Mouse (Mus musculus) left cerebral cortex, postnatal 14 days (tissue): ENCODE measurements around the gene Dact1. TPM values are rescaled to one million over a fixed set of nuclear protein-coding genes. Genes with fewer than 3 reads are reported as not detected.

Source experiments
- DNase-seq, 2 experiments: peaks; one replicate each; pipeline ENCODE4 v3.0.0; 2021 to 2022; ENCODE audit warnings: low spot score in 2 of 2, mixed read lengths in 1 of 2
- intact Hi-C: fragments of 180-260 bp; cut with DNase I; formaldehyde crosslinking; loops from one replicate; pipeline ENCODE4 v1.15.1; 2025
- long read RNA-seq, 2 experiments: library from polyadenylated mRNA; stranded (forward); transcript quantifications; one replicate each; pipeline ENCODE4 v2.0.0; 2021
- total RNA-seq, 2 experiments: library from RNA; stranded (reverse); gene quantifications; 2 replicates each; pipeline ENCODE4 v1.2.3; 2021

The Dact1 gene
- total RNA-seq, result 10 to 100 TPM; 13.1 to 13.4 TPM
- long read RNA-seq, experiment 1, partial matches to known transcripts, result 2 of 9 reads
- long read RNA-seq, experiment 1, other reads (novel, unspliced or antisense), result 0 of 9 reads
- long read RNA-seq, experiment 2, transcript Dact1-201 (4 exons, 3,650 nt), result major isoform, 11 of 14 reads
- long read RNA-seq, experiment 2, partial matches to known transcripts, result 0 of 14 reads
- long read RNA-seq, experiment 2, other reads (novel, unspliced or antisense), result 1 of 14 reads

DNA sequence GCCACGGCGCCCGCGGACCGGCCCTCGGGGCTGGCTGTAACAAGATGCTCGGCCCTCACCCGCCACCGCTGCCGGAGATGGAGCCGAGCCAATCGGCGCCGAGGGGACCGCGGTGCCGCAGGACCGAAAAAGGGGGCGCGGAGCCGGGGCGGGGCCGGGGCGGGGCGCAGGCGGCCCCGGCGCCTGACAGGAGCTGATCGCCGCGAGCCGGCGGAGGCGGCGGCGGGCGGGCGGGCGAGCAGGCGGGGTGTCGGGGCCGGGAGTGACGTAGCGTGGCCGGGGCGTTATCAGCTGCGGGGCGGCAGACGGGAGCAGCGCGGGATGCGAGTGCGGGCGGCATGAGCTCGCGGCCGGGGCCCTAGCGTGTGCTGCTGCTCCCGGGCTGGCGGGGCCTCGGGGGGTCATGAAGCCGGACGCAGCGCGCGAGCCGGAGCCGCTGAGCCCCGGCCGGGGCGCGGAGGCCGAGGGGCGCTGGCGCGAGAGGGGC lies at the start of gene Dact1:
Gene Dact1, plus strand, starts transcription at position 304 of the 487 bp plus-strand sequence.
- peak; percentile 15 to 62 for DNase-seq
- intact Hi-C loops, result loop anchor here (2.0 to 10.0 kb wide), 3 partner anchors 115 to 397 kb away; no protein-coding TSS in a partner anchor

GRCm38 (mm10) chr12:71264211-71264610 lies 45.5 kb upstream of the Dact1 start:
- no peak for DNase-seq
- intact Hi-C loops, result no loop called here

DNA sequence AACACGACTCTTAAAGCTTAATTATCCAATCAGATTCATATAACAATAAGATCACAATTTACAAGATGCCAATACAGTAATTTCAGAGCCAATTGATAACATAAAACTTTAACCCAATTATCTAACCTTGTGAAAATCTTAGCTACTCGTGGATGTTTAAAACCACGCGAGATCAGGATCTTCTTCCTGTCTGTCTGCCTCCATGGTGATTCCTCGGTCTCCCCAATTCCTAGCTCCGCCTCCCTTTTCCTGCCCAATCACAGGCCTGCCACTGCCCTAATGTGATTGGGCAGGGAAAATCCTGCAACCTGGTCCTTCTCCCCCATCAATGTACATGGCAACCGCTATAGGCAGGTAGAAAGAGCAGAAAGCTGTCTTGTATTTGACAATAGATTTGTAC lies 40.3 kb upstream of the Dact1 start:
- DNase-seq, result no peak
- intact Hi-C loops, result no loop called here

DNA sequence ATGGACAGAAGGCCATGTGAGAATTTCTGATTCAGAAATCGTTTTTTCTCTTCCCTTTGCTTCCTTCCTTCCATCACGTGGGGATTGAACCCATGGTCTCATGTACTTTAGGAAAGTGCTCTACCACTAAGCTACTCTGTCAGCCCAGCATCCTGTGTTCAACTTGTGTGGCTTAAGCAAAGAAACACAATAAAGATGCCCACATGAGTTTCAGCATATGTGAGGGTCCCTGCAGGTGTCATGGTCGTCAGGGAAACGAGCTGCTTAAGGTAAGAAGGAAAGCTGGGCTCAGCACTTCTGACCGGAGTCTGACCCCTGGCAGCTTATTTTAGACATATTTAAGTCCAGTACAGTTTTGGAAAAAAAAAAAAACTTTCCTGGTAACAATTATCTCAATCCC lies 38.6 kb upstream of the Dact1 start:
- intact Hi-C loops, result no loop called here
- DNase-seq, result no peak

DNA sequence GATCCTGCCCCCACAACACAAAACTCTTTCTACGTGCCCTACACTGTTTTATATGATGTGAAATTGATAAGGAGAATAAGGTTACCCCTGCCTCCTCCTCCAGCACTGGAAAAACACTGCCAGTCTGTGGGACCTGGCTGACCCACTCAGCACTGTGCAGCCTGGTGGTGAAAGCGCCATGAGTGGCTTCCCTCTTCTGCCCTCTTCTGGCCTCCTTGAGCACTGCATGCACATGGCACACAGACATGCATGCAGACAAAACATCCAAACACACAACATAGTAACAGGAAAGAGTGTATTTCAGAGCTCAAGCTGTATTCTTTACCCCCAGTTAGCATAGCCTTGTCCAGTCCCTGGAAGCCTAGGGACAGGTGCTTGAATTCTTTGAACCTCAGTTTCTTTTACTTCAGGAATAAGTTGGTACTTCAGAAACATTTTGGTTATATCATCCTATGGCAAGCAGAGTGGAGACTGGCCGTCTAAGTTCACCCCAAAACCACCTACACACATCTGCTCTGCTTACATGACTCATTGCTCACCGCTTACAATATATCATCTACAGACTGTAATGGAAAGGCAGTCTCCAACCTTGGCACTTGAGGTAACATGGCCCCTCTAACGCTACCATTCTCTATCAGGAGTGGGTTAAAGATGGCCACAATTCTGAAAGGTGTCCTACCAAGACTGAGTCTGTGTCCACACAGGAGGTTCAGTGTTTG lies 35.0 kb upstream of the Dact1 start:
- no peak for DNase-seq
- intact Hi-C loops, result no loop called here

- intact Hi-C loops, result no loop called here
- no peak for DNase-seq
Observed at GRCm38 (mm10) chr12:71275906-71276595, 33.6 kb upstream of the Dact1 start.

DNA sequence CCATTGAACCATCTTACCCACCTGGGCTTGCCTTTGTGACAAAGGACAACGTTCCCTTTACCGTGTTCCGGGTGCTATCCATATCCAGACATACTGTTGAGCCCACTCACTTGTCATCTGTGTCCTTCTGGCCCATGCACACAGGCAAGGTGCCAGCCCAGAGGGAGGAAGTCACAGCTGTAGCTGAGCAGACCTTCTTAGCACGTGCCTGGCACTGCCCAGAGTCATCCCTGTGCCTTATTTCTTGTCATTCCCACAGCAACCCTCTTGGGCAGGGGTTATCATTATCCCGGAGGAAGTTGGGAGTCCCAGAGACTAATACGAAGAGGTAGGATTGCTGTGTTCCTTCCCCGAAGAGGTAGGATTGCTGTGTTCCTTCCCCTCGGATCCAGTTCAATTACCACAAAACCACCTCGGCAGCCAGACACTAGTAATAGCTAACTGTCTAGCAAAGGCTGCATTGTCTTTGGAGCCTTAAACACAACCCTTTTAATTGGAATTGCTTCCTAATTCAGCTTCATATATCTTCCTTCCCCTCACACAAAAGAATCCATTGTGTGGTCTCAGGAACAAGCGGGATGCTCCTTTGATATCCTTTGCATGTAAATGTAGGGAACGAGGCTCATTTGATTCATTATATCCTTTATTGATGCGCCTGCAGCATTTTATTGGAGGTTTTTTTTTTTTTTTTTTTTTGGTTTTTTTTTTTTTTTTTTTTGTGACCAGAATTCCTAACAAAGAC lies 30.0 kb upstream of the Dact1 start:
- intact Hi-C loops, result no loop called here
- DNase-seq, result peak; percentile 5 to 38

DNA sequence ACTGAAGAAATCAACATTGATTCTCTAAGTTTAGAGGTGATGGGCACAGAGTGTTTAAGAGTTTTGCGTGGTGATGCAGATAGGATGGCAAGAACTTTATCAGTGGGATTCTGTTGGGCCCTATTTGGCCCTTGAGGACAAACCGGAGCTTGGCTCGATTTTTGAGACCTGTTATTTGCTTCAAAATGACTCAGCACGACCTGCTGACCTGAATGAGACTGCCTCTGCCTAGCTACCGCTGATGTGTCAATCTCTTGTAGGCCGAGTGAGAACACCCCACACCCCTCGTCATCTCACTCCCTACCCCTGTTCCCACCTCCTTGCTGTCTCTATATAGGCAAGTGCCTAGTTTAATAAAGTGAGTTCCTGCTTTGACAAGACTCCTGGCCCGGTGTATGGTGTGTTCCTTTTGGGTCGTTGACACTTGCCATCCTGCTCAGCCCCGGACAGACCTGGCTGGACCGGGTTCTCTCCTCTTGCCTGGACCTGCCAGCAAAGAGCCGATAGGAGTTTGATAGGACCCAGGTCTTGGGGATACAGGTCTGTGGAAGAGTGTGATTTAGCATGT lies 28.4 kb upstream of the Dact1 start:
- intact Hi-C loops, result no loop called here

GRCm38 (mm10) chr12:71285399-71285798 lies 24.3 kb upstream of the Dact1 start:
- intact Hi-C loops, result no loop called here
- no peak for DNase-seq

More for the DNA sequence above, 28.4 kb upstream of the Dact1 start:
- no peak for DNase-seq

- intact Hi-C loops, result no loop called here
- DNase-seq, result no peak
Observed at GRCm38 (mm10) chr12:71290460-71290859, 19.2 kb upstream of the Dact1 start.

DNA sequence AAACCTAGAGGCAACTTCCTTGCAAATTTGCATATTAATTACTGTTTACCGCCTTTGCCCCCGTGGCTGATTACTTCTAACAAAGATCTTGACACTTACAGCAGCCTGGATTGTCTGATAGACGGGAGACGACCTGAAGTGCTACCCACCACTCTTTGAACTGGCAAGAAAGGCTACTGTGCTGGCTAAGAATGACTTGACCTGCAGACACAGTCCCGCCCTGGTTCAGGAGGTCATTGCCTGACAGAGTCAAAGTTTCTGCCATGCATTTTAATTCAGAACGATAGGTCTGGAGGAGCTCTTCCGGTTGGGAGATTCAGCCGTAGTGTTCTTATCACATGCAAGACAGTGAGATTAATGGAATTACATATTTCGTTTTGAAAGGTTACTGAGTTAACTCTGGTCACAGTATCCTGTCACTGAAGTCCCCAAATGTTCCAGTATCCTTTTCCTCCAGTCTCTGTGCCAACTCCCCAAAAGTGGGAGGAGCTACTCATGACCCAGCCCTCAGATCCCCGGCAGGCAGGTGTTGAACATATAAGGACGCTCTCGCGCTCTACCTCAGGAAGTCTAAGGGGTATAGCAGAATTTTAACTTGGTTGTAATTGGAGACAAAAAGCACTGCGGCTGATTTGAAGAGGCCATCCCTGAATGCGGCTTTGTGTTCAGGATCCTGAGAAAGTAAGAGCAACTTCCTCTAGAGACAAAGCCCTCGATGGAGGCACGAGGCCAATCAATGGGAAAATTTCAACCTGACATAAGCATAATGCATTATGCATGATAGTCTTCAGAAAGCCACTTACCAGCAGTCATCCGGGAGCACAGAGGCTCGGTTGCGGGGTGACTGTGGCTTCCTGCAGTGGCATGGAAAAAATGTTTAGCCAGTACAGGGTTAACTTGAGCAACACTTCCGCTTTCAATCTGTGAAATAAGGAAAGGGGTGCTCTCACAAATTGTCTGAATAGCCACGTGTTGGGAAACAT lies 15.4 kb upstream of the Dact1 start:
- intact Hi-C loops, result no loop called here
- no peak for DNase-seq

GRCm38 (mm10) chr12:71296849-71297535 lies 12.7 kb upstream of the Dact1 start:
- intact Hi-C loops, result no loop called here
- no peak for DNase-seq

- intact Hi-C loops, result loop anchor here (2.0 to 10.0 kb wide), 2 partner anchors 265 to 397 kb away; no protein-coding TSS in a partner anchor
- peak; percentile 18 for DNase-seq
Observed at GRCm38 (mm10) chr12:71310068-71310931, 616 bp downstream of the Dact1 start.

DNA sequence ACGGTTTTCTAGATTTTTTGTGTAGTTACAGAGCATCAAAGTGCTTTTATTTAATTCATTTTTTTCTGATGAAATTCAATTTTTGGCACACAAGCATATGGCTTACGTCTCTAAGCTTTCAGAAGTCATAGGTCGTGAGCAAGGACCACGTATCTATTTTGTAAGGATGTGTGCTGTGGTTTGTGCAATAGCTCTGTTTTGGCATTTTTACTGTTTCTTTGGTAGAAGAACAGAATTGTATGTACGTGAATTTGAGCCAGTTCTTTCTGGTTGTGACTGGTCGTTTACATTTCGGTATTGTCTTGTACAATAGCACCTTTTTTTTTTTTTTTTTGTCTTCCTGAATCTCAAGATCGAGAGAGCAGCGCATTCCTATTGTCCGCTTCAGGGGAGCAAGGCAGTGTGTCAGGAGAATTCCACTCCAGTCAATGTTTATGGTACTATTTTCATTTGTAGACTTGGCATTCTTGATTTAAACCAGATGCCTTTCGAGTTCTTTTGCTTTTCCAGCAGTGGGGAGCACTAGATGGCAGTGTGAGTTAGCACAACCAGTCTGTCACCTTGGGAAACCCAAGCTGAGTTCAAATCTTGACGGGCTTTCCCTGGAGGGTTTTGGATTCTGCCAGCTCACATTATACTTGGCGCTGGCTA lies 1.7 kb downstream of the Dact1 start:
- peak; percentile 71 to 73 for DNase-seq
- intact Hi-C loops, result loop anchor here (2.0 to 10.0 kb wide), 2 partner anchors 263 to 395 kb away; no protein-coding TSS in a partner anchor

DNA sequence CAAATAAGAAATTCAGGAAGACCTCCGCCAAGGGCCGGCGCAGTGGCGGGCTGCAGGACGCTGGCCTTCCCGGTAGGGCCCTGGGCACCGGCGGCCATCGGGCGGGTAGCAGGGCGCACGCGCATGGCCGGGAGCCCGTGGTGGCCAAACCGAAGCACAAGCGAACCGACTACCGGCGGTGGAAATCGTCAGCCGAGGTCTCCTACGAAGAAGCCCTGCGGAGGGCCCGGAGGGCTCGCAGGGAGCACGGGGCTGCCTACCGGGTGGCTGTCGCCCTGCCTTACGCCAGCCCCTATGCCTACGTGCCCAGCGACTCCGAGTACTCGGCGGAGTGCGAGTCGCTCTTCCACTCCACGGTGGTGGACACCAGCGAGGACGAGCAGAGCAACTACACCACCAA lies 8.6 kb downstream of the Dact1 start:
- intact Hi-C loops, result loop anchor here (10.0 kb wide), 1 partner anchor 257 kb away; no protein-coding TSS in a partner anchor
- no peak for DNase-seq

- no peak for DNase-seq
- intact Hi-C loops, result loop anchor here (10.0 kb wide), 1 partner anchor 255 kb away; no protein-coding TSS in a partner anchor
Observed at GRCm38 (mm10) chr12:71319536-71319935, 9.9 kb downstream of the Dact1 start.
